Mouse (Mus musculus): ENCODE data around the gene Atp6v0d1.

- no peak for TF ChIP-seq CTCF (IDR thresholded peaks at IDR 0.05; ENCODE audit: low read depth)
- no peak for TF ChIP-seq EP300 (IDR thresholded peaks at IDR 0.05; ENCODE audit: low read depth)
These were observed 90.1 kb downstream of the Atp6v0d1 start for GRCm38 (mm10) chr8:105475742-105476141.
